Mouse (Mus musculus): Measurements from ENCODE around the gene Borcs7. TPM values are rescaled to one million over a fixed set of nuclear protein-coding genes. Genes with fewer than 3 reads are reported as not detected.
"Not testable (repeated sequence)": the region's sequence is repeated elsewhere in the genome, so short reads cannot be mapped to it uniquely, and the experiment has no call there.

The Borcs7 gene
- polyA plus RNA-seq, 1 experiment = 13.0 TPM

- no peaks in the 10 kb centered on the region for H3K4me1 ChIP-seq (ENCODE audit: control insufficient read depth, insufficient read depth, low read length)
- H3K27ac ChIP-seq (ENCODE audit: insufficient read depth, low read length) = no peak overlapping the region
- no peak for TF ChIP-seq CTCF (IDR thresholded peaks at IDR 0.05; ENCODE audit: borderline replicate concordance, insufficient read depth, low read length)
- TF ChIP-seq POLR2A (IDR thresholded peaks at IDR 0.05; ENCODE audit: low read depth, low read length) = no peak
- H3K4me3 ChIP-seq (ENCODE audit: insufficient read depth, low read length) = no peak overlapping the region
Measured at GRCm38 (mm10) chr19:46727945-46728540, 38.3 kb downstream of the Borcs7 start.

GRCm38 (mm10) chr19:46728909-46729308 is 39.2 kb downstream of the Borcs7 start:
- TF ChIP-seq POLR2A (IDR thresholded peaks at IDR 0.05; ENCODE audit: low read depth, low read length) = no peak
- TF ChIP-seq CTCF (IDR thresholded peaks at IDR 0.05; ENCODE audit: borderline replicate concordance, insufficient read depth, low read length) = no peak
- H3K4me3 ChIP-seq (ENCODE audit: insufficient read depth, low read length) = no peak overlapping the region
- no peaks in the 10 kb centered on the region for H3K4me1 ChIP-seq (ENCODE audit: control insufficient read depth, insufficient read depth, low read length)
- H3K27ac ChIP-seq (ENCODE audit: insufficient read depth, low read length) = no peak overlapping the region

- Histone ChIP-seq H3K4me3 (ENCODE audit: insufficient read depth, low read length) (no peak overlapping the region), H3K4me1 (ENCODE audit: control insufficient read depth, insufficient read depth, low read length) (no peaks in the 10 kb centered on the region), H3K27ac (ENCODE audit: insufficient read depth, low read length) (no peak overlapping the region)
- no peak for TF ChIP-seq POLR2A (IDR thresholded peaks at IDR 0.05; ENCODE audit: low read depth, low read length)
- TF ChIP-seq CTCF (IDR thresholded peaks at IDR 0.05; ENCODE audit: borderline replicate concordance, insufficient read depth, low read length) = no peak
Measured at GRCm38 (mm10) chr19:46731351-46731750, 41.6 kb downstream of the Borcs7 start.

GRCm38 (mm10) chr19:46732673-46733072 is 43.0 kb downstream of the Borcs7 start:
- H3K27ac ChIP-seq (ENCODE audit: insufficient read depth, low read length); H3K4me1 ChIP-seq (ENCODE audit: control insufficient read depth, insufficient read depth, low read length); H3K4me3 ChIP-seq (ENCODE audit: insufficient read depth, low read length): not testable (repeated sequence)

GRCm38 (mm10) chr19:46733626-46734025 is 43.9 kb downstream of the Borcs7 start:
- TF ChIP-seq POLR2A (IDR thresholded peaks at IDR 0.05; ENCODE audit: low read depth, low read length) = no peak
- no peak for TF ChIP-seq CTCF (IDR thresholded peaks at IDR 0.05; ENCODE audit: borderline replicate concordance, insufficient read depth, low read length)
- Histone ChIP-seq H3K4me3 (ENCODE audit: insufficient read depth, low read length) (no peak overlapping the region), H3K27ac (ENCODE audit: insufficient read depth, low read length) (no peak overlapping the region), H3K4me1 (ENCODE audit: control insufficient read depth, insufficient read depth, low read length) (no peaks in the 10 kb centered on the region)

- no peak overlapping the region for H3K4me3 ChIP-seq (ENCODE audit: insufficient read depth, low read length)
- no peaks in the 10 kb centered on the region for H3K4me1 ChIP-seq (ENCODE audit: control insufficient read depth, insufficient read depth, low read length)
- TF ChIP-seq CTCF (IDR thresholded peaks at IDR 0.05; ENCODE audit: borderline replicate concordance, insufficient read depth, low read length) (no peak), POLR2A (IDR thresholded peaks at IDR 0.05; ENCODE audit: low read depth, low read length) (no peak)
- no peak overlapping the region for H3K27ac ChIP-seq (ENCODE audit: insufficient read depth, low read length)
Measured at GRCm38 (mm10) chr19:46735241-46735640, 45.5 kb downstream of the Borcs7 start.

- no peak overlapping the region for H3K4me3 ChIP-seq (ENCODE audit: insufficient read depth, low read length)
- TF ChIP-seq CTCF (IDR thresholded peaks at IDR 0.05; ENCODE audit: borderline replicate concordance, insufficient read depth, low read length) (no peak), POLR2A (IDR thresholded peaks at IDR 0.05; ENCODE audit: low read depth, low read length) (no peak)
- no peaks in the 10 kb centered on the region for H3K4me1 ChIP-seq (ENCODE audit: control insufficient read depth, insufficient read depth, low read length)
- H3K27ac ChIP-seq (ENCODE audit: insufficient read depth, low read length) = no peak overlapping the region
Measured at GRCm38 (mm10) chr19:46737106-46737505, 47.4 kb downstream of the Borcs7 start.

GRCm38 (mm10) chr19:46740341-46741008 is 50.8 kb downstream of the Borcs7 start:
- H3K4me1 ChIP-seq (ENCODE audit: control insufficient read depth, insufficient read depth, low read length) = no peaks in the 10 kb centered on the region
- no peak overlapping the region for H3K4me3 ChIP-seq (ENCODE audit: insufficient read depth, low read length)
- no peak overlapping the region for H3K27ac ChIP-seq (ENCODE audit: insufficient read depth, low read length)
- TF ChIP-seq CTCF (IDR thresholded peaks at IDR 0.05; ENCODE audit: borderline replicate concordance, insufficient read depth, low read length) (no peak), POLR2A (IDR thresholded peaks at IDR 0.05; ENCODE audit: low read depth, low read length) (no peak)

GRCm38 (mm10) chr19:46741574-46741973 is 51.9 kb downstream of the Borcs7 start:
- H3K4me1 ChIP-seq (ENCODE audit: control insufficient read depth, insufficient read depth, low read length) = no peaks in the 10 kb centered on the region
- TF ChIP-seq POLR2A (IDR thresholded peaks at IDR 0.05; ENCODE audit: low read depth, low read length) (no peak), CTCF (IDR thresholded peaks at IDR 0.05; ENCODE audit: borderline replicate concordance, insufficient read depth, low read length) (peak; percentile 18; the same call in 1 of the 2 replicates)
- no peak overlapping the region for H3K27ac ChIP-seq (ENCODE audit: insufficient read depth, low read length)
- H3K4me3 ChIP-seq (ENCODE audit: insufficient read depth, low read length) = no peak overlapping the region

GRCm38 (mm10) chr19:46744681-46745080 is 55.0 kb downstream of the Borcs7 start:
- no peak overlapping the region for H3K4me3 ChIP-seq (ENCODE audit: insufficient read depth, low read length)
- no peak for TF ChIP-seq POLR2A (IDR thresholded peaks at IDR 0.05; ENCODE audit: low read depth, low read length)
- no peak for TF ChIP-seq CTCF (IDR thresholded peaks at IDR 0.05; ENCODE audit: borderline replicate concordance, insufficient read depth, low read length)
- no peak overlapping the region for H3K27ac ChIP-seq (ENCODE audit: insufficient read depth, low read length)
- H3K4me1 ChIP-seq (ENCODE audit: control insufficient read depth, insufficient read depth, low read length) = no peaks in the 10 kb centered on the region

Measured in embryonic fibroblast, embryonic 13.5 days (primary cell).